Mouse (Mus musculus): ENCODE data around the gene Cry2. TPM values are rescaled to one million over a fixed set of nuclear protein-coding genes. Genes with fewer than 3 reads are reported as not detected.

The Cry2 gene
- polyA plus RNA-seq, 2 experiments = 6.0 to 6.2 TPM

DNA sequence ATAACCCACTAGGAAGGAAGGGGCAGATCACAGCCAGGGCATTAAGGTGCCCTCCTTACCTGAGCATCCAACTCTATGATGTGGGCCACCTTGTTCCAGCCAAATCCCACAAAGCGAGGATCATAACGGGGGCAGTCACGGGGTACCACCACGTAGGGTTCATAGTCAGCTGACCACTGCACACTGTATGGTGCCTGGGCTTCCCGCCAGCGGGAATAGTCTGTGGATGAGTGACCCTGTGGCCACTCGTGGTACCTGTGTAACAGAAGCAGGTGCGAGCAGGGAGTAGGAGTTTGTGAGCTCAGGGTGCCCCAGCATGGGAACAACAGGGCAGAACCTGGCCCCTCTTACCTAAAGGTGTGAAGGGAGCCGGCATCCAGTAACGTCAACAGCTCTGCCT, 68.3 kb downstream of the Cry2 start:
- WGBS (ENCODE audit: insufficient replicate concordance) = 77% methylated on average over 10 of the region's 10 CpGs

DNA sequence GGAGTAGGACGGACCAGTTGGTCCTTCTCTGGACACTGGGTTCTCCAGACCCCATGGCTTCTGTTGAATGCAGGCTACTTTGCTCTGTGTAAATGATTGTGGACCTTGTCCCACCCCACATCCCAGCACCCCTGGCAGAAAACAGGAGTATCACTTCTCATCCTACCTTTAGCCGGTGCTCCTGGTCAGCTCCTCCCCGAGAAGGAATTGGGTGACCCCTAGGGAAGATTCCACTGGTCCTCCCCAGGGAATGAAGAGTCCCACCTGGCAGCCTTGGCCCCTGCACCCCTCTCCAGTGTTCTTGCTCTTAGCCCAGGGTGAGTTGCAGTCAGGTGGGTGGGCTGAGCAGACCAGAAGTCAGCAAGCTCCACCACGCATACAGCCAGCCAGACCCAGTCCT, 69.8 kb downstream of the Cry2 start:
- Histone ChIP-seq H3K4me3 (ENCODE audit: insufficient read depth in 1 of 2, low read depth in 2 of 2, low read length in 2 of 2) (no peak overlapping the region), H3K9ac (replicated peaks) (no peak overlapping the region), H3K4me1 (replicated peaks; ENCODE audit: control insufficient read depth in 2 of 2, insufficient read depth in 2 of 2, low read length in 1 of 2) (0 out of 4 replicates have a peak, but pooled peaks cover 0 to 2% of the 10 kb centered on the region in 2 experiments), H3K9me3 (ENCODE audit: control insufficient read depth, low read length) (no peaks in the 10 kb centered on the region), H3K4me2 (ENCODE audit: low read depth) (no peak overlapping the region), H3K27ac (no peak overlapping the region), H3K27me3 (ENCODE audit: control insufficient read depth, insufficient read depth, low read length) (peaks cover under 1% of the 10 kb centered on the region; the same call in 1 of the 2 replicates), H3K36me3 (replicated peaks; ENCODE audit: control insufficient read depth, insufficient read depth, low read depth) (no peaks in the 10 kb centered on the region)
- TF ChIP-seq CTCF (IDR thresholded peaks at IDR 0.05; ENCODE audit: low read depth) = no peak
- no peak for TF ChIP-seq EP300 (IDR thresholded peaks at IDR 0.05; ENCODE audit: low read depth)
- WGBS (ENCODE audit: insufficient replicate concordance) = 75% methylated on average over 4 of the region's 4 CpGs
- DNase-seq (ENCODE audit: low read depth in 3 of 3, low spot score in 3 of 3) (no peak), ATAC-seq (ENCODE audit: insufficient read depth) (no peak)

More for the DNA sequence above, 68.3 kb downstream of the Cry2 start:
- DNase-seq (ENCODE audit: low read depth in 3 of 3, low spot score in 3 of 3) = no peak
- Histone ChIP-seq H3K9ac (replicated peaks) (no peak overlapping the region), H3K27me3 (ENCODE audit: control insufficient read depth, insufficient read depth, low read length) (peaks cover 15% of the 10 kb centered on the region), H3K36me3 (replicated peaks; ENCODE audit: control insufficient read depth, insufficient read depth, low read depth) (no peaks in the 10 kb centered on the region), H3K4me1 (replicated peaks; ENCODE audit: control insufficient read depth in 2 of 2, insufficient read depth in 2 of 2, low read length in 1 of 2) (0 out of 4 replicates have a peak, but pooled peaks cover 0 to under 1% of the 10 kb centered on the region in 2 experiments), H3K4me2 (ENCODE audit: low read depth) (no peak overlapping the region), H3K27ac (no peak overlapping the region), H3K9me3 (ENCODE audit: control insufficient read depth, low read length) (no peaks in the 10 kb centered on the region), H3K4me3 (ENCODE audit: insufficient read depth in 1 of 2, low read depth in 2 of 2, low read length in 2 of 2) (no peak overlapping the region)
- no peak for ATAC-seq (ENCODE audit: insufficient read depth)
- TF ChIP-seq CTCF (IDR thresholded peaks at IDR 0.05; ENCODE audit: low read depth) = no peak
- TF ChIP-seq EP300 (IDR thresholded peaks at IDR 0.05; ENCODE audit: low read depth) = no peak

DNA sequence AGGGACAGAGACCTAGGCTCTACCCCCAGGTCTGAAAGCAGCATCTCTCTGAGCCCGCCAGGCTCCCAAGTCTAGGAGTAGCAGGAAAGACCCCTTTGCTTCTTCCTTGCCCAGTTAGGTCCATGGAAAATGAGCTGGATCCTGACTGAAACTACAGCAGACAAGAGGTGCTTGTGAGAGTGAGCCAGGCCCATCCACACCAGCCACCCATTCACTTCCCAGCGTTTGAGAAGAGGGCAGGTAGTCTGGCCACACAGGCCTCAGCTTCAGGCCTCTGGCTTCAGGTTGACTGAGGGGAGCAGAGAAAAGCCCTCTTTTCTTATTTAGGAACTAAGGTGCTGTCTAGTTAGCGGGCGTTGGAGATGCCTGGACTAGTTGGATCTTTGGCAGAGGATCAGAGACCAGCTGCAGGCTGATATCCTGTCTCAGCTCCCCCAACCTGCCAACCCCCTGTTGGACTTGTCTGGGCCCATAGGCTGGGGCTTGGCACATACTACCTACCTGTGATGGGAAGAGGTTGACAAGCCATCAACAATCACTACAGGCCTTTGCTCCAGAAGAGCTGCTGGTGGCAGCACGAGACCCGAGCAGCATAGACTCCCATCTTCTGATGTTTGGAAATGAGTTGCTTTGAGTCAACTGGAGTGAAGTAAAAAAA, 71.1 kb downstream of the Cry2 start:
- ATAC-seq (ENCODE audit: insufficient read depth) = no peak
- H3K4me1 ChIP-seq (replicated peaks; ENCODE audit: control insufficient read depth in 2 of 2, insufficient read depth in 2 of 2, low read length in 1 of 2) = 0 out of 4 replicates have a peak, but pooled peaks cover 0 to 2% of the 10 kb centered on the region in 2 experiments
- no peak for DNase-seq (ENCODE audit: low read depth in 3 of 3, low spot score in 3 of 3)
- H3K4me2 ChIP-seq (ENCODE audit: low read depth) = no peak overlapping the region
- no peaks in the 10 kb centered on the region for H3K27me3 ChIP-seq (ENCODE audit: control insufficient read depth, insufficient read depth, low read length)
- H3K27ac ChIP-seq = no peak overlapping the region
- TF ChIP-seq EP300 (IDR thresholded peaks at IDR 0.05; ENCODE audit: low read depth) (no peak), CTCF (IDR thresholded peaks at IDR 0.05; ENCODE audit: low read depth) (no peak)
- no peaks in the 10 kb centered on the region for H3K9me3 ChIP-seq (ENCODE audit: control insufficient read depth, low read length)
- no peak overlapping the region for H3K9ac ChIP-seq (replicated peaks)
- H3K36me3 ChIP-seq (replicated peaks; ENCODE audit: control insufficient read depth, insufficient read depth, low read depth) = no peaks in the 10 kb centered on the region
- 76% methylated on average over 6 of the region's 6 CpGs for WGBS (ENCODE audit: insufficient replicate concordance)
- H3K4me3 ChIP-seq (ENCODE audit: insufficient read depth in 1 of 2, low read depth in 2 of 2, low read length in 2 of 2) = no peak overlapping the region

DNA sequence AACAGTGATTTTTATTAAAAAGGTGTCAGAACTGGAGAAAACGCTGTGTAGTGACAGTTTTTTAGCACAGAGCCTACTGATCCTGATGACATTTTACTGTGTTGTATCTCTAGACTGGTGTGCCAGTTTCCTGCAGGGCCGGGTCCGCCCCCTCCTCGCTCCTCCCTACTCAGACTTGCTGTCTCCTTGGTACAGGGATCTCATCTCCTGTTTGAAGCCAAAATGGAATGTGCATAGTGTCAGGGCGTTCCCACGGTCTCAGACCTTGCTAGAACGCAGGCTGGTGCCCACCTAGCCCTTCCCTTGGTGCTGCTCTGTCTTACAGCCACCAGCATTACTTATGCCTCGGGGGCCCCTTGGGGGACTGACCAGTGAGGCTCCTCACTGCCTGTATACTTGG, 72.0 kb downstream of the Cry2 start:
- no peak for TF ChIP-seq CTCF (IDR thresholded peaks at IDR 0.05; ENCODE audit: low read depth)
- TF ChIP-seq EP300 (IDR thresholded peaks at IDR 0.05; ENCODE audit: low read depth) = no peak
- no peak overlapping the region for H3K9ac ChIP-seq (replicated peaks)
- 0 out of 4 replicates have a peak, but pooled peaks cover 0 to 2% of the 10 kb centered on the region in 2 experiments for H3K4me1 ChIP-seq (replicated peaks; ENCODE audit: control insufficient read depth in 2 of 2, insufficient read depth in 2 of 2, low read length in 1 of 2)
- H3K36me3 ChIP-seq (replicated peaks; ENCODE audit: control insufficient read depth, insufficient read depth, low read depth) = no peaks in the 10 kb centered on the region
- no peak overlapping the region for H3K4me3 ChIP-seq (ENCODE audit: insufficient read depth in 1 of 2, low read depth in 2 of 2, low read length in 2 of 2)
- 71% methylated on average over 8 of the region's 8 CpGs for WGBS (ENCODE audit: insufficient replicate concordance)
- no peak overlapping the region for H3K27ac ChIP-seq
- no peaks in the 10 kb centered on the region for H3K27me3 ChIP-seq (ENCODE audit: control insufficient read depth, insufficient read depth, low read length)
- no peak for DNase-seq (ENCODE audit: low read depth in 3 of 3, low spot score in 3 of 3)
- no peak for ATAC-seq (ENCODE audit: insufficient read depth)
- H3K4me2 ChIP-seq (ENCODE audit: low read depth) = no peak overlapping the region
- H3K9me3 ChIP-seq (ENCODE audit: control insufficient read depth, low read length) = no peaks in the 10 kb centered on the region

DNA sequence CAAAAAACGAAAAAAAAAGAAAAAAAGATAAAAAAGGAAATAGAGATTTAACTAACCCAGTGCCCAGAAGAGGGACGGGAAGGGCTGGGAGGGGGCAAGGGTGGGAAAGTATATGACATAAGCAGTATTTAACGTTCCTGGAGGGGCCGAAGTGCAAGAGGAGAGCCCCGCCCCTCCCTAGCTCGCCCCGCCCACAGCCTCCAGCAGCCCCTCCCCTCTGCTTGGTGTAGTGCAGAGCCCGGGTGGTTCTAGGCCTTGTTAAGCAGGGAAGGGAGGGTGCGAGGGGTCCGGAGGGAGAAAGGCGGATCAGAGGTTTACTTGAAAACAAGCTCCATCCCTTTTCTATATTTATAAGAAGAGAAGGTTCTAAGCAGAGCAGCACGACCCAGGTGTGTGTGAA, 73.0 kb downstream of the Cry2 start:
- TF ChIP-seq EP300 (IDR thresholded peaks at IDR 0.05; ENCODE audit: low read depth) (no peak), CTCF (IDR thresholded peaks at IDR 0.05; ENCODE audit: low read depth) (no peak)
- no peak overlapping the region for H3K4me3 ChIP-seq (ENCODE audit: insufficient read depth in 1 of 2, low read depth in 2 of 2, low read length in 2 of 2)
- H3K27me3 ChIP-seq (ENCODE audit: control insufficient read depth, insufficient read depth, low read length) = no peaks in the 10 kb centered on the region
- no peak overlapping the region for H3K27ac ChIP-seq
- no peaks in the 10 kb centered on the region for H3K9me3 ChIP-seq (ENCODE audit: control insufficient read depth, low read length)
- H3K36me3 ChIP-seq (replicated peaks; ENCODE audit: control insufficient read depth, insufficient read depth, low read depth) = no peaks in the 10 kb centered on the region
- ATAC-seq (ENCODE audit: insufficient read depth) (peak; percentile 48; the same call in 1 of the 2 replicates), DNase-seq (ENCODE audit: low read depth in 3 of 3, low spot score in 3 of 3) (no peak)
- no peak overlapping the region for H3K4me2 ChIP-seq (ENCODE audit: low read depth)
- H3K9ac ChIP-seq (replicated peaks) = no peak overlapping the region
- H3K4me1 ChIP-seq (replicated peaks; ENCODE audit: control insufficient read depth in 2 of 2, insufficient read depth in 2 of 2, low read length in 1 of 2) = 0 out of 4 replicates have a peak, but pooled peaks cover 0 to 2% of the 10 kb centered on the region in 2 experiments
- WGBS (ENCODE audit: insufficient replicate concordance) = 21% methylated on average over 12 of the region's 12 CpGs

Data from liver, embryonic 14.5 days (tissue).